8 mouse cellular contexts compared by ENCODE assay signal in the genomic region with DNA sequence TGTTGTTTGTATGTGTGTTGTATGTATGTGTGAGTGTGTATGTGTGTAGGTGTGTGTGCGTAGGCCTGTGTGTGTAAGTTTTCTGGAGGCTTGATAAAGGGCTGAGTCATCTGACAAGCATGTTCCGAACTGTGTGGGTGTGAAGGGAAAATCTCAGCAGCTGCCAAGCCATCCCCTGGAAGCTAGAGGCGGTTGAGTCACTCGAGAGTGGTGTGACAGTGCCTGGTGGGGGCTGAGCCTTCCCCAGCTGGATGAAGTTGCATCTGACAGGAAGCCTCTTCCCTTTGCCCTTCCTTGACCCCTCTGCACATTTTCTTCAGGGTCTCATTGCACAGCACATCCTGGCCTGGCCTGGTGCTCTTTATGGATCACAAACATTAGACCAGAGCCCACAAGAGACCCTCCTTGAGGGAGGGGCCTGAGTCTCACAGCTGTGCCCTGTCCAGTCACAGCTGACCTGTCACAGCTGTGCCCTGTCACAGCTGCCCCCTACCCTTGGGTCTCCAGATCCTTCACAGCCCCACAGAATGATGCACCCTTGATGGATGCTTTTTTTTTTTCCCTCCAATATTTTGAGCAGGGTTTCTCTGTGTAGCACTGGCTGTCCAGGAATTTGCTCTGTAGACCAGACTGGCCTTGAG. TPM values are rescaled to one million over a fixed set of nuclear protein-coding genes. Genes with fewer than 3 reads are reported as not detected.
DNase-seq lines count a peak whose midpoint lies in the region; ATAC-seq lines count a peak whose summit lies in the region.

No protein-coding gene starts in this region.

- ATAC-seq in megakaryocyte, adult 5-6 weeks (ENCODE audit: poor library complexity, severe bottlenecking): no peak

- DNase-seq in layer of hippocampus, adult 11-12 months (ENCODE audit: low spot score): peak; percentile 66
- DNase-seq in layer of hippocampus, postnatal 25 days (ENCODE audit: extremely low spot score in 1 of 2, low spot score in 1 of 2): no peak
- peak; percentile 70 for DNase-seq in adrenal gland, postnatal 10 days
- peak; percentile 81 to 86 for DNase-seq in heart, adult 9 months (ENCODE audit: low spot score in 2 of 2)
- peak; percentile 60 to 67 for DNase-seq in layer of hippocampus, postnatal 36 days
- DNase-seq in right cerebral cortex, postnatal 10 days (ENCODE audit: low spot score in 2 of 2): peak; percentile 70 to 78
- no peak for DNase-seq in spleen, adult 18-20 months

RNA-seq across cellular contexts. Expression of gene Traf5, which starts 30.6 kb away (rescaled TPM):
- 1 to 10 TPM; 2.6 to 4.9 TPM for total RNA-seq in layer of hippocampus, postnatal 25 days (2021)
- 10 to 100 TPM in 1 of 2 experiments, 1 to 10 TPM in 1; 8.4 to 10.6 TPM for total RNA-seq in adrenal gland, postnatal 10 days (2021)
- 1 to 10 TPM; 2.5 to 2.8 TPM for total RNA-seq in layer of hippocampus, postnatal 36 days (2021)
- total RNA-seq in megakaryocyte, adult 5-6 weeks (2015): 26.7 and 33.1 TPM in 2 replicates
- total RNA-seq in megakaryocyte, adult 5-6 weeks (2017): 15.8 and 18.9 TPM in 2 replicates

Comparison
In these comparisons a context has a peak if more than half of its experiments do, and no peak if none do; other contexts are left out.
1. DNase-seq: peak in layer of hippocampus, adult 11-12 months (single experiment), adrenal gland, postnatal 10 days (single experiment), heart, adult 9 months (2 of 2), layer of hippocampus, postnatal 36 days (2 of 2) and right cerebral cortex, postnatal 10 days (2 of 2); none in layer of hippocampus, postnatal 25 days (0 of 2) and spleen, adult 18-20 months (0 of 2).